Mouse (Mus musculus): ENCODE results near the gene Gm49368. TPM values are rescaled to one million over a fixed set of nuclear protein-coding genes. Genes with fewer than 3 reads are reported as not detected.
"Not testable (repeated sequence)": the region's sequence is repeated elsewhere in the genome, so short reads cannot be mapped to it uniquely, and the experiment has no call there.

Gene Gm49368
- polyA plus RNA-seq, 1 experiment, result not detected

DNA sequence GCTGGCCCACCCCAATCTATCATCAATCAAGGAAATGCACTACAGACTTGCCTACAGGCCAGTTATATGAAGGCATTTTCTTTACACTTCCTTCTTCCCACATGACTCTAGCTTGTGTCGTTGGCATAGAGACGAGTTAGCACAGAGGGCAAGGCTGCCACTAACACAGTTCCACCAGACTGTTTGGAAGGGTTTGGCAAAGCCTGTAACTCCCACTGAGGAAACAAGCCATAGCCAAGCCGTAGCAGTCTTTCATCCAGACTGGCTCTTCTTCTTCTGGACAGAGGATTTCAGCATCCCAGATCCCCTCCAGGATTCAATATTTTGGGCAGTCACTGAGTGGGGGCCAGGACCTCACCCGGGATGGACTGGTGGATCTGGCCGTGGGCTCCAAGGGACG lies 77.1 kb downstream of the Gm49368 start:
- peak; percentile 18 to 58 for DNase-seq
- no peak overlapping the region for H3K27ac ChIP-seq (ENCODE audit: insufficient read depth, low read length)
- no peak overlapping the region for H3K4me3 ChIP-seq (replicated peaks; ENCODE audit: insufficient read depth, low read depth, low read length)
- no peaks in the 10 kb centered on the region for H3K4me1 ChIP-seq (ENCODE audit: control insufficient read depth, insufficient read depth, low read length)
- TF ChIP-seq CTCF (IDR thresholded peaks at IDR 0.05; ENCODE audit: borderline replicate concordance, insufficient read depth, low read depth, low read length), result no peak
- TF ChIP-seq POLR2A (IDR thresholded peaks at IDR 0.05; ENCODE audit: borderline replicate concordance, insufficient read depth, low read length), result no peak
- 17% methylated on average over 6 of the region's 6 CpGs for WGBS
- H3K27me3 ChIP-seq (ENCODE audit: control insufficient read depth, insufficient read depth, low read length), result no peaks in the 10 kb centered on the region

DNA sequence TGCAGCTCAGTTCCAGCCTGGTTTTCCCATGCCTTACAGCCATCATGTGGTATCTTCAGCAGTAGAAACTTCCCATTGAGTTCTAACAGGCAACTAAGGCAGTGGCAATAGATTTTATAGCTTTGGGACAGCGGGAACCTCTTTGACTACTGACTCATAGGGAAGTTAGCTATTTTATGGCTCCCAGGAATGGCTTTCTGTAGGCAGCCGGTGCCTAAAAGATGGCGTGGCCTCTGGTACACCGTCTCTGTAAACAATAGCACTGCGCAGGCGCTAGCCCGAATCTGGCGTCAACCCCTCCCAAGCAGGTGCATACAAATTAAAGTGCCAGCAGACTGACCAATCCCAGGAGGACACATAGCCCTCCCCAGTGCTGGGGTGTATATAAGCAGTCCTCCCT lies 88.5 kb downstream of the Gm49368 start:
- 88% methylated on average over 8 of the region's 8 CpGs for WGBS
- Histone ChIP-seq H3K4me3 (replicated peaks; ENCODE audit: insufficient read depth, low read depth, low read length) (no peak overlapping the region), H3K27me3 (ENCODE audit: control insufficient read depth, insufficient read depth, low read length) (no peaks in the 10 kb centered on the region; the same call in 1 of the 2 replicates), H3K27ac (ENCODE audit: insufficient read depth, low read length) (no peak overlapping the region), H3K4me1 (ENCODE audit: control insufficient read depth, insufficient read depth, low read length) (no peaks in the 10 kb centered on the region)
- no peak for DNase-seq
- TF ChIP-seq CTCF (IDR thresholded peaks at IDR 0.05; ENCODE audit: borderline replicate concordance, insufficient read depth, low read depth, low read length) (no peak), POLR2A (IDR thresholded peaks at IDR 0.05; ENCODE audit: borderline replicate concordance, insufficient read depth, low read length) (no peak)

DNA sequence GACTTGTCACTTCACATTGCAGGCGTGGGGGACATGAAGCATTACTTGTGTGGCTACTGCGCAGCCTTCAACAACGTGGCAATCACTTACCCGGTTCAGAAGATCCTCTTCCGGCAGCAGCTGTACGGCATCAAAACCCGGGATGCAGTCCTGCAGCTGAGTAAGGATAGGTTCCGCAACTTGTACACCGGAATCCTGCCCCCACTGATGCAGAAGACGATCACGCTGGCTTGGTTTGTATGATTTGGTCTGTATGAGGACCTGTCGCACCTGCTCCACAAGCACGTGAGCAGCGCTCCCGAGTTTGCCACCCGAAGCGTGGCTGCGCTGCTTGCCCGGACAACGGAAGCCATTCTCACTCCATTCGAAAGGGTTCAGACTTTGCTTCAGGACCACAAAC lies 91.6 kb downstream of the Gm49368 start, which contains the start of gene Itgad:
Gene Itgad (plus strand): TSS at position 301 of the 400 bp plus-strand sequence.
- no peak within 1 kb of the TSS for H3K4me3 ChIP-seq (replicated peaks; ENCODE audit: insufficient read depth, low read depth, low read length)
- no peaks in the 10 kb centered on the region for H3K4me1 ChIP-seq (ENCODE audit: control insufficient read depth, insufficient read depth, low read length)
- no peak for DNase-seq
- WGBS, result 91% methylated on average over 21 of the region's 21 CpGs
- H3K27me3 ChIP-seq (ENCODE audit: control insufficient read depth, insufficient read depth, low read length), result no peaks in the 10 kb centered on the region
- H3K27ac ChIP-seq (ENCODE audit: insufficient read depth, low read length), result no peak within 1 kb of the TSS
- TF ChIP-seq POLR2A (IDR thresholded peaks at IDR 0.05; ENCODE audit: borderline replicate concordance, insufficient read depth, low read length), result no peak
- TF ChIP-seq CTCF (IDR thresholded peaks at IDR 0.05; ENCODE audit: borderline replicate concordance, insufficient read depth, low read depth, low read length), result no peak

DNA sequence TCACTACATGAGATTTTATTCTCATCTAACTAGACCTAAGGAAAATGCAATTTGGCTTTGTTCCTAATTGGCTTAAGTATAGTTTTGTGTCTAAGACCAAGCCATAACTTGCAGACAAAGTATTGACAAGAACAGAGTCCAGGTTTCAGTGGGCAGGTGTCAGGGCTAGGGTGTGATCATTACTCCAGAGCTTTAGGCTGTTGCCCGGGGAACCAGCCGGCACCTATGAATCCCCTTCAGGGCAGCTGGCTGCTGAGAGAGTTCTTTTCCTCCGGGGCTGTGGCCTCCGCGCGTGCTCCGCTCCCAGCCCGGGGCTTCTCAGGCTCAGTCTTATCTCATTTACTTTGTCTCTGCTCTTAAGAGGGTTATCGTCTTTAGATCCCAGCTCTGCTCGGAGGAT lies 92.4 kb downstream of the Gm49368 start:
- Histone ChIP-seq H3K4me1 (ENCODE audit: control insufficient read depth, insufficient read depth, low read length) (no peaks in the 10 kb centered on the region), H3K4me3 (replicated peaks; ENCODE audit: insufficient read depth, low read depth, low read length) (no peak overlapping the region), H3K27me3 (ENCODE audit: control insufficient read depth, insufficient read depth, low read length) (no peaks in the 10 kb centered on the region), H3K27ac (ENCODE audit: insufficient read depth, low read length) (no peak overlapping the region)
- 72% methylated on average over 10 of the region's 10 CpGs for WGBS
- DNase-seq, result no peak
- TF ChIP-seq POLR2A (IDR thresholded peaks at IDR 0.05; ENCODE audit: borderline replicate concordance, insufficient read depth, low read length) (no peak), CTCF (IDR thresholded peaks at IDR 0.05; ENCODE audit: borderline replicate concordance, insufficient read depth, low read depth, low read length) (no peak)

DNA sequence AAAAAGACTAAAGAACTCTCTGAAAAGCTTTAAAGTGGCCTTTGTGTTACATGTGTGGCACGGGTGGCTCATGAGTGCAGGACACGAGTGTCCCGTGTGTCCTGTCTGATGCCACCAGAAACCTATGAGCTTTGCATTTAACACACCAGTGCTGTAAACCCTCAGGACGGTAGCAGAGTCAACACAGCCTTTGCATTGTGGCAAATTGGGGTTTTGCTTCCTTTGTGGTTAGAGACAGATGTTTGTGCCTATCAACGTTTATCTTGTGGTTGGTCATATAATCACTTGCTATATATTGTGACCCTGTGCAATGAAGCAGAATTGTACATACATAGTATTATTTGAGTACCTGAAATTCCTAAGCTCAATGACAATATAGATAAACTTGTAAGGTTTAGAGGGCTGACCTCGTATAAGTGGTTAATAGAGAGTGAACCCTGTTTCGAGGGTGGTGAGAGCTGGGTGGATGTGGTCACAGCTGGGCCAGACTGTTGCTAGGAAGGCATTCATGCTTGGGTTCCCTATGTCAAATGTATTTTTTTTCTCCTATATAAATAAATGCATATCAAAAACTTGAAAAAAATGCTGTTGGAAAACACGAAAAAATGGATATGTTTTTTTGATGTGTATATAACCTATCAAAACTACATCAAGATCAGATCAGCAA lies 96.3 kb downstream of the Gm49368 start:
- DNase-seq; H3K27me3 ChIP-seq (ENCODE audit: control insufficient read depth, insufficient read depth, low read length); H3K4me3 ChIP-seq (replicated peaks; ENCODE audit: insufficient read depth, low read depth, low read length); H3K27ac ChIP-seq (ENCODE audit: insufficient read depth, low read length); H3K4me1 ChIP-seq (ENCODE audit: control insufficient read depth, insufficient read depth, low read length): not testable (repeated sequence)
- WGBS, result 85% methylated on average over 8 of the region's 8 CpGs

DNA sequence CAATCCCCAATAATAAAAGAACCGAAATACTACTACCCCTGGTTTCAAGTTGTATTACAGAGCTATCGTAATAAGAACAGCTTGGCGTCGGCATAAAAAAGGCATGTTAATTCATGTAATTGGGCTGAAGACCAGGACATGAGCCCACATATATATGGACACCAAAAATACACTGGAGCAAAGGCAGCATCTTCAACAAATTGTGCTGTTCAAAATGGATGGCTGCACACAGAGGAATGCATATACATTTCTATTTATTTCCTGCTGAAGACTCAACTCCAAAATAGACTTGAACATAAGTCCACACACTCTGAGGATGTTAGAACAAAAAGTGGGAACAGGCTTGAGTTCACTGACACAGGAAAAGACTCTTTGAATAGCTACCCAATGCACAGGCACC lies 101.5 kb downstream of the Gm49368 start:
- Histone ChIP-seq H3K27me3 (ENCODE audit: control insufficient read depth, insufficient read depth, low read length) (no peaks in the 10 kb centered on the region), H3K27ac (ENCODE audit: insufficient read depth, low read length) (no peak overlapping the region), H3K4me3 (replicated peaks; ENCODE audit: insufficient read depth, low read depth, low read length) (no peak overlapping the region), H3K4me1 (ENCODE audit: control insufficient read depth, insufficient read depth, low read length) (no peaks in the 10 kb centered on the region)
- 96% methylated on average over 4 of the region's 4 CpGs for WGBS
- no peak for DNase-seq
- TF ChIP-seq CTCF (IDR thresholded peaks at IDR 0.05; ENCODE audit: borderline replicate concordance, insufficient read depth, low read depth, low read length) (no peak), POLR2A (IDR thresholded peaks at IDR 0.05; ENCODE audit: borderline replicate concordance, insufficient read depth, low read length) (no peak)

DNA sequence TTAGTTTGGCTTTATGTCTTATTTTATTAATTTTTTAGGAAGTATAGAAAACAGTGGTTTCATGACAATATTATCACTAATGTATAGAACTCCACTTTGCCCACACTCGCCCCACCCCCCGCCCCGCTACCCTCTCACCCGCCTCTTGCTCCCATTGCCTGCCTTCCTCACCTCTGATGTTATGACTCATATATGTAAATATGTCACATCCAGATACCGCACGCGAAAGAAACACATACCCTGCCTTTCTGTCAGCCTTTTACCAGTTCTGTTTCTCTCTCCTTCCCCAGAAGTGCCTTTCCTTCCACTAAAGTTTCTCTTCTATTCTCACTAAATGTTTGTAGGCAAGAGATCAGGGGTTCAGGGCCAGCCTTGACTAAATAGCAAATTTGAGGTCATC lies 103.9 kb downstream of the Gm49368 start:
- Histone ChIP-seq H3K4me3 (replicated peaks; ENCODE audit: insufficient read depth, low read depth, low read length) (no peak overlapping the region), H3K27me3 (ENCODE audit: control insufficient read depth, insufficient read depth, low read length) (no peaks in the 10 kb centered on the region), H3K4me1 (ENCODE audit: control insufficient read depth, insufficient read depth, low read length) (no peaks in the 10 kb centered on the region), H3K27ac (ENCODE audit: insufficient read depth, low read length) (no peak overlapping the region)
- DNase-seq, result no peak
- TF ChIP-seq POLR2A (IDR thresholded peaks at IDR 0.05; ENCODE audit: borderline replicate concordance, insufficient read depth, low read length), result no peak
- no peak for TF ChIP-seq CTCF (IDR thresholded peaks at IDR 0.05; ENCODE audit: borderline replicate concordance, insufficient read depth, low read depth, low read length)
- 88% methylated on average over 7 of the region's 7 CpGs for WGBS

DNA sequence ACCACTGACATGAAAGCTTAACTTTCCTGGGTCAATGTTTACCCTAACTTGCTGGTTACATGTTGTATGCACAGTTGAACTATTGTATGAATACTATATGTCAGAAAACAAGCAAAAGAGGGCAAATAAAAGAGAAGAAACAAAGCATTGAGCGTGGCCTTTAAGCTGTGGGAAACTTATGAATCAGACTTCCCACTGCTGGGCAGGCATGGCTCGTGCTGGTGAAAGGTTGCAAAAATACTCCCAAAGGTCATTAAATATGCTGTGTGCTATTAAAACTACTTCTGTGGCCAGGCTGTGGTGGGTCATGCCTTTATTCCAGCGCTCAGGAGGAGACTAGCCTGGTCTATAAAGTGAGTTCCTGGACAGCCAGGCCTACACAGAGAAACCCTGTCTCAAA lies 107.5 kb downstream of the Gm49368 start:
- no peaks in the 10 kb centered on the region for H3K27me3 ChIP-seq (ENCODE audit: control insufficient read depth, insufficient read depth, low read length)
- no peaks in the 10 kb centered on the region for H3K4me1 ChIP-seq (ENCODE audit: control insufficient read depth, insufficient read depth, low read length)
- TF ChIP-seq CTCF (IDR thresholded peaks at IDR 0.05; ENCODE audit: borderline replicate concordance, insufficient read depth, low read depth, low read length), result no peak
- no peak for TF ChIP-seq POLR2A (IDR thresholded peaks at IDR 0.05; ENCODE audit: borderline replicate concordance, insufficient read depth, low read length)
- no peak overlapping the region for H3K4me3 ChIP-seq (replicated peaks; ENCODE audit: insufficient read depth, low read depth, low read length)
- no peak overlapping the region for H3K27ac ChIP-seq (ENCODE audit: insufficient read depth, low read length)
- no peak for DNase-seq
- WGBS, result 78% methylated on average over 3 of the region's 3 CpGs

Other genes with a start within 250 kb of the Gm49368 start
- gene Stx4a, start 238.4 kb upstream of the Gm49368 start, polyA plus RNA-seq (2012; rRNA removed), result 127 and 153 TPM in 2 replicates
- 452 and 453 TPM in 2 replicates for gene Stx1b, start 238.1 kb upstream of the Gm49368 start, polyA plus RNA-seq (2012; rRNA removed)
- 17.8 and 18.8 TPM in 2 replicates for gene Zfp646, start 186.5 kb upstream of the Gm49368 start, polyA plus RNA-seq (2012; rRNA removed)
- 10.9 TPM in 2 replicates for gene Zfp668, start 185.9 kb upstream of the Gm49368 start, polyA plus RNA-seq (2012; rRNA removed)
- gene Prss53, start 171.7 kb upstream of the Gm49368 start, polyA plus RNA-seq (2012; rRNA removed), result 5.3 and 6.3 TPM in 2 replicates
- gene Gm21974, start 167.2 kb upstream of the Gm49368 start, polyA plus RNA-seq (2012; rRNA removed), result not detected in 2 replicates
- 61.5 and 63.1 TPM in 2 replicates for gene Vkorc1, start 167.1 kb upstream of the Gm49368 start, polyA plus RNA-seq (2012; rRNA removed)
- 69.7 and 71.5 TPM in 2 replicates for gene Bckdk, start 158.6 kb upstream of the Gm49368 start, polyA plus RNA-seq (2012; rRNA removed)
- gene Kat8, start 150.2 kb upstream of the Gm49368 start, polyA plus RNA-seq (2012; rRNA removed), result 49.1 and 50.0 TPM in 2 replicates
- 0.06 and 0.08 TPM in 2 replicates for gene Prss8, start 132.6 kb upstream of the Gm49368 start, polyA plus RNA-seq (2012; rRNA removed)
- 15.9 and 18.9 TPM in 2 replicates for gene Prss36, start 116.0 kb upstream of the Gm49368 start, polyA plus RNA-seq (2012; rRNA removed)
- 451 and 486 TPM in 2 replicates for gene Fus, start 95.2 kb upstream of the Gm49368 start, polyA plus RNA-seq (2012; rRNA removed)
- gene Pycard, start 68.8 kb upstream of the Gm49368 start, polyA plus RNA-seq (2012; rRNA removed), result 3.9 and 5.1 TPM in 2 replicates
- 2.1 and 2.3 TPM in 2 replicates for gene Trim72, start 58.7 kb upstream of the Gm49368 start, polyA plus RNA-seq (2012; rRNA removed)
- 3.4 and 4.2 TPM in 2 replicates for gene Itgam, start within 50 bp of the Gm49368 start, polyA plus RNA-seq (2012; rRNA removed)
- 0.10 and 0.14 TPM in 2 replicates for gene Itgax, start 66.9 kb downstream of the Gm49368 start, polyA plus RNA-seq (2012; rRNA removed)
- 0.92 and 1.2 TPM in 2 replicates for gene Itgad, start 91.7 kb downstream of the Gm49368 start, polyA plus RNA-seq (2012; rRNA removed)
- 0.82 and 0.89 TPM in 2 replicates for gene Cox6a2, start 143.7 kb downstream of the Gm49368 start, polyA plus RNA-seq (2012; rRNA removed)
- 16.1 and 17.2 TPM in 2 replicates for gene Armc5, start 174.7 kb downstream of the Gm49368 start, polyA plus RNA-seq (2012; rRNA removed)
- 2.6 and 2.8 TPM in 2 replicates for gene 9130023H24Rik, start 175.3 kb downstream of the Gm49368 start, polyA plus RNA-seq (2012; rRNA removed)
- gene Tgfb1i1, start 184.1 kb downstream of the Gm49368 start, polyA plus RNA-seq (2012; rRNA removed), result 10.8 and 13.1 TPM in 2 replicates
- gene Slc5a2, start 203.0 kb downstream of the Gm49368 start, polyA plus RNA-seq (2012; rRNA removed), result 0.30 and 0.51 TPM in 2 replicates
- gene BC017158, start 235.5 kb downstream of the Gm49368 start, polyA plus RNA-seq (2012; rRNA removed), result 35.4 and 38.9 TPM in 2 replicates